Mouse (Mus musculus) heart, adult 2 months (tissue): ENCODE data around the gene Trhde. TPM values are rescaled to one million over a fixed set of nuclear protein-coding genes. Genes with fewer than 3 reads are reported as not detected.

Source experiments
- DNase-seq, 2 experiments: peaks; one replicate each; pipeline ENCODE4 v3.0.0; 2021
- H3K27ac ChIP-seq: fragments of 200-600 bp; 2 replicates; pipeline ENCODE4 v1.8.1; 2022
- H3K27me3 ChIP-seq: fragments of 200-500 bp; 2 replicates; pipeline ENCODE4 v1.6.1; 2012; ENCODE audit warnings: mild to moderate bottlenecking, low read length, inconsistent platforms, mixed read lengths; ENCODE audit not compliant: control insufficient read depth, insufficient read depth
- H3K36me3 ChIP-seq: fragments of 200-500 bp; 2 replicates; pipeline ENCODE4 v1.6.1; 2012; ENCODE audit warnings: low read length, inconsistent platforms; ENCODE audit not compliant: control insufficient read depth, insufficient read depth
- H3K4me1 ChIP-seq: fragments of 200-500 bp; 2 replicates; pipeline ENCODE4 v1.6.1; 2011; ENCODE audit warnings: low read length; ENCODE audit not compliant: control insufficient read depth, insufficient read depth
- H3K4me3 ChIP-seq: fragments of 200-600 bp; 2 replicates; pipeline ENCODE4 v1.8.1; 2022
- H3K79me2 ChIP-seq: fragments of 200-500 bp; replicated peaks from 2 replicates; pipeline ENCODE4 v1.6.1; 2012; ENCODE audit warnings: mild to moderate bottlenecking, inconsistent platforms, low read length, moderate library complexity, mixed read lengths; ENCODE audit not compliant: control insufficient read depth, insufficient read depth
- H3K9ac ChIP-seq: fragments of 200-500 bp; 2 replicates; pipeline ENCODE4 v1.6.1; 2012; ENCODE audit warnings: low read depth, mild to moderate bottlenecking, control low read depth, inconsistent platforms, low read length, mixed read lengths
- CTCF ChIP-seq: fragments of 200-600 bp; IDR thresholded peaks from 2 replicates; pipeline ENCODE4 v1.8.1; 2022; ENCODE audit warnings: antibody characterized with exemption, mild to moderate bottlenecking, moderate library complexity
- EP300 ChIP-seq: fragments of 200-500 bp; IDR thresholded peaks from 2 replicates; pipeline ENCODE4 v1.6.1; 2011; ENCODE audit warnings: low read depth, low read length, control low read depth; ENCODE audit not compliant: insufficient read depth
- POLR2A ChIP-seq: fragments of 200-500 bp; IDR thresholded peaks from 2 replicates; pipeline ENCODE4 v1.6.1; 2011; ENCODE audit warnings: mild to moderate bottlenecking, low read depth, low read length, control low read depth; ENCODE audit not compliant: insufficient read depth
- WGBS: fragments of 180-500 bp; shearing (Covaris S2); methylation state at CpG from one replicate; pipeline ENCODE4 v1.1.7; 2018; 5-methylcytosine and 5-hydroxymethylcytosine counted together
- intact Hi-C: fragments of 180-260 bp; cut with DNase I; formaldehyde crosslinking; loops from one replicate; pipeline ENCODE4 v1.15.1; 2025
- polyA plus RNA-seq: library from polyadenylated mRNA; depleted of rRNA; stranded (reverse); fragments of >200 nt; gene quantifications from 2 replicates; pipeline ENCODE4 v1.2.3, GENCODE M21; 2012
- total RNA-seq, 2 experiments: library from RNA; stranded (reverse); gene quantifications; 2 replicates each; pipeline ENCODE4 v1.2.3; 2021

Gene Trhde
- total and polyA plus RNA-seq, 3 experiments: 0.18 to 0.39 (median 0.27) TPM

- Histone ChIP-seq H3K9ac (no peak overlapping the region), H3K27me3 (no peaks in the 10 kb centered on the region), H3K27ac (no peak overlapping the region), H3K79me2 (no peaks in the 10 kb centered on the region), H3K4me3 (no peak overlapping the region), H3K4me1 (no peaks in the 10 kb centered on the region), H3K36me3 (no peaks in the 10 kb centered on the region)
- intact Hi-C loops: no loop called here
- WGBS: 62% methylated on average over 15 of the region's 15 CpGs
- peak in 1 of 2 experiments; percentile 3 for DNase-seq
- TF ChIP-seq EP300 (no peak), POLR2A (no peak), CTCF (no peak)
Measured at GRCm38 (mm10) chr10:114742755-114743705, 59.1 kb downstream of the Trhde start.

GRCm38 (mm10) chr10:114739916-114740315 lies 62.2 kb downstream of the Trhde start:
- intact Hi-C loops: no loop called here
- no peak for TF ChIP-seq POLR2A
- DNase-seq: no peak
- Histone ChIP-seq H3K4me3 (no peak overlapping the region), H3K27ac (no peak overlapping the region), H3K36me3 (no peaks in the 10 kb centered on the region), H3K27me3 (no peaks in the 10 kb centered on the region), H3K9ac (no peak overlapping the region), H3K4me1 (no peaks in the 10 kb centered on the region), H3K79me2 (no peaks in the 10 kb centered on the region)
- WGBS: 74% methylated on average over 5 of the region's 5 CpGs

GRCm38 (mm10) chr10:114737581-114737980 lies 64.5 kb downstream of the Trhde start:
- WGBS: 68% methylated on average over 2 of the region's 2 CpGs
- TF ChIP-seq POLR2A (no peak), CTCF (no peak), EP300 (no peak)

GRCm38 (mm10) chr10:114736377-114736776 lies 65.7 kb downstream of the Trhde start:
- DNase-seq: no peak
- Histone ChIP-seq H3K4me1 (no peaks in the 10 kb centered on the region), H3K79me2 (no peaks in the 10 kb centered on the region), H3K4me3 (no peak overlapping the region), H3K27ac (no peak overlapping the region), H3K36me3 (no peaks in the 10 kb centered on the region), H3K9ac (no peak overlapping the region), H3K27me3 (no peaks in the 10 kb centered on the region)
- 82% methylated on average over 3 of the region's 3 CpGs for WGBS
- no peak for TF ChIP-seq POLR2A
- TF ChIP-seq EP300: no peak
- no peak for TF ChIP-seq CTCF
- intact Hi-C loops: no loop called here

More at GRCm38 (mm10) chr10:114737581-114737980, 64.5 kb downstream of the Trhde start:
- Histone ChIP-seq H3K9ac (no peak overlapping the region), H3K4me1 (no peaks in the 10 kb centered on the region), H3K4me3 (no peak overlapping the region), H3K27ac (no peak overlapping the region), H3K36me3 (no peaks in the 10 kb centered on the region), H3K27me3 (no peaks in the 10 kb centered on the region), H3K79me2 (no peaks in the 10 kb centered on the region)
- no peak for DNase-seq
- intact Hi-C loops: no loop called here

GRCm38 (mm10) chr10:114735678-114736077 lies 66.4 kb downstream of the Trhde start:
- no peaks in the 10 kb centered on the region for H3K4me1 ChIP-seq
- no peaks in the 10 kb centered on the region for H3K27me3 ChIP-seq
- no peak for DNase-seq
- intact Hi-C loops: no loop called here
- H3K36me3 ChIP-seq: no peaks in the 10 kb centered on the region
- 57% methylated on average over 5 of the region's 5 CpGs for WGBS
- no peaks in the 10 kb centered on the region for H3K79me2 ChIP-seq
- no peak overlapping the region for H3K4me3 ChIP-seq
- no peak overlapping the region for H3K27ac ChIP-seq
- TF ChIP-seq CTCF: no peak
- no peak for TF ChIP-seq POLR2A
- no peak for TF ChIP-seq EP300
- no peak overlapping the region for H3K9ac ChIP-seq

GRCm38 (mm10) chr10:114735111-114735510 lies 67.0 kb downstream of the Trhde start:
- intact Hi-C loops: no loop called here
- no peaks in the 10 kb centered on the region for H3K4me1 ChIP-seq
- TF ChIP-seq CTCF: no peak
- TF ChIP-seq POLR2A: no peak
- TF ChIP-seq EP300: no peak
- no peaks in the 10 kb centered on the region for H3K27me3 ChIP-seq
- no peak overlapping the region for H3K9ac ChIP-seq
- WGBS: 76% methylated on average over 2 of the region's 2 CpGs
- H3K36me3 ChIP-seq: no peaks in the 10 kb centered on the region
- H3K27ac ChIP-seq: no peak overlapping the region
- no peak overlapping the region for H3K4me3 ChIP-seq
- DNase-seq: no peak
- no peaks in the 10 kb centered on the region for H3K79me2 ChIP-seq
